Mouse (Mus musculus) embryonic facial prominence, embryonic 11.5 days (tissue): ENCODE data around the gene Ablim2. TPM values are rescaled to one million over a fixed set of nuclear protein-coding genes. Genes with fewer than 3 reads are reported as not detected.

Source experiments
- ATAC-seq: fragments of 200-750 bp; cut with Nextera tagmentation; replicated peaks from 2 replicates; pipeline ENCODE4 v1.8.0; 2017; ENCODE audit warnings: low read depth; ENCODE audit not compliant: insufficient number of reproducible peaks, low FRiP score, low TSS enrichment
- DNase-seq: peaks from one replicate; pipeline ENCODE4 v3.0.0-alpha.2; 2015; ENCODE audit warnings: low spot score
- H3K27ac ChIP-seq: fragments of 300-500 bp; sonication (generic); replicated peaks from 2 replicates; pipeline ENCODE4 v1.5.1; 2014; ENCODE audit warnings: mild to moderate bottlenecking, low read depth, low read length, control low read depth
- H3K27me3 ChIP-seq: fragments of 300-500 bp; sonication (generic); 2 replicates; pipeline ENCODE4 v1.6.1; 2014; ENCODE audit warnings: mild to moderate bottlenecking, low read length, moderate library complexity, mixed read lengths; ENCODE audit not compliant: control insufficient read depth, insufficient read depth
- H3K36me3 ChIP-seq: fragments of 300-500 bp; sonication (generic); replicated peaks from 2 replicates; pipeline ENCODE4 v1.6.1; 2014; ENCODE audit warnings: low read depth, mild to moderate bottlenecking, low read length, moderate library complexity, mixed read lengths; ENCODE audit not compliant: control insufficient read depth, insufficient read depth
- H3K4me1 ChIP-seq: fragments of 300-500 bp; sonication (generic); 2 replicates; pipeline ENCODE4 v1.6.1; 2014; ENCODE audit warnings: low read length, mixed read lengths; ENCODE audit not compliant: control insufficient read depth, insufficient read depth
- H3K4me2 ChIP-seq: fragments of 300-500 bp; sonication (generic); 2 replicates; pipeline ENCODE4 v1.6.1; 2014; ENCODE audit warnings: low read depth, mild to moderate bottlenecking, control low read depth, low read length, moderate library complexity
- H3K4me3 ChIP-seq: fragments of 300-500 bp; sonication (generic); 2 replicates; pipeline ENCODE4 v1.5.1; 2014; ENCODE audit warnings: low read depth, low read length, control low read depth
- H3K9ac ChIP-seq: fragments of 300-500 bp; sonication (generic); replicated peaks from 2 replicates; pipeline ENCODE4 v1.6.1; 2014; ENCODE audit warnings: mild to moderate bottlenecking, control low read depth, low read length
- H3K9me3 ChIP-seq: fragments of 300-500 bp; sonication (generic); replicated peaks from 2 replicates; pipeline ENCODE4 v1.6.1; 2016; ENCODE audit warnings: mild to moderate bottlenecking, low read length, inconsistent platforms, mixed read lengths; ENCODE audit not compliant: control insufficient read depth
- WGBS: fragments of 180-500 bp; shearing (Covaris S2); extraction: QIAGEN DNeasy Blood & Tissue Kit; methylation state at CpG from one replicate; pipeline ENCODE4 v1.1.7; 2014; 5-methylcytosine and 5-hydroxymethylcytosine counted together
- polyA plus RNA-seq: library from polyadenylated mRNA; unstranded; fragments of >200 nt; fragmentation: Nextera tagmentation; extraction: Ambion mirVana; gene quantifications from 2 replicates; pipeline ENCODE4 v1.2.1, GENCODE M21; 2014

Ablim2 gene
- polyA plus RNA-seq, 1 experiment from 2014 or later = 0.55 TPM

- H3K36me3 ChIP-seq = no peaks in the 10 kb centered on the region
- ATAC-seq (0 out of 2 replicates have a peak, but pooled peaks have one; percentile 41), DNase-seq (peak; percentile 40)
- no peak overlapping the region for H3K4me2 ChIP-seq
- no peaks in the 10 kb centered on the region for H3K4me1 ChIP-seq
- no peaks in the 10 kb centered on the region for H3K9me3 ChIP-seq
- no peaks in the 10 kb centered on the region for H3K27me3 ChIP-seq
- peak overlapping the region; percentile 34 for H3K9ac ChIP-seq
- peak overlapping the region; percentile 52; the same call in 1 of the 2 replicates for H3K27ac ChIP-seq
- peak overlapping the region; percentile 6; the same call in 1 of the 2 replicates for H3K4me3 ChIP-seq
- WGBS = 39% methylated on average over 11 of the region's 11 CpGs
Measured at GRCm38 (mm10) chr5:35728957-35729460, 28.7 kb upstream of the Ablim2 start.

GRCm38 (mm10) chr5:35729844-35730243 is 27.8 kb upstream of the Ablim2 start:
- no peak overlapping the region for H3K4me2 ChIP-seq
- no peak for ATAC-seq
- no peaks in the 10 kb centered on the region for H3K4me1 ChIP-seq
- no peak overlapping the region; the same call in 1 of the 2 replicates for H3K27ac ChIP-seq
- 90% methylated on average over 3 of the region's 3 CpGs for WGBS
- DNase-seq = peak; percentile 29
- H3K27me3 ChIP-seq = no peaks in the 10 kb centered on the region
- no peaks in the 10 kb centered on the region for H3K36me3 ChIP-seq
- no peak overlapping the region for H3K9ac ChIP-seq
- no peak overlapping the region for H3K4me3 ChIP-seq
- H3K9me3 ChIP-seq = no peaks in the 10 kb centered on the region

GRCm38 (mm10) chr5:35730552-35730951 is 27.1 kb upstream of the Ablim2 start:
- Histone ChIP-seq H3K9me3 (no peaks in the 10 kb centered on the region), H3K27ac (no peak overlapping the region), H3K4me1 (no peaks in the 10 kb centered on the region), H3K4me2 (no peak overlapping the region), H3K36me3 (no peaks in the 10 kb centered on the region), H3K9ac (no peak overlapping the region), H3K4me3 (no peak overlapping the region), H3K27me3 (no peaks in the 10 kb centered on the region)
- no peak for ATAC-seq
- 83% methylated on average over 1 of the region's 1 CpGs for WGBS
- DNase-seq = no peak

GRCm38 (mm10) chr5:35731006-35731405 is 26.7 kb upstream of the Ablim2 start:
- WGBS = 81% methylated on average over 4 of the region's 4 CpGs

GRCm38 (mm10) chr5:35733523-35733922 is 24.2 kb upstream of the Ablim2 start:
- H3K9ac ChIP-seq = no peak overlapping the region
- no peak overlapping the region for H3K4me2 ChIP-seq
- H3K4me3 ChIP-seq = no peak overlapping the region
- H3K27me3 ChIP-seq = no peaks in the 10 kb centered on the region
- ATAC-seq (no peak), DNase-seq (no peak)
- no peak overlapping the region for H3K27ac ChIP-seq
- no peaks in the 10 kb centered on the region for H3K36me3 ChIP-seq
- H3K4me1 ChIP-seq = no peaks in the 10 kb centered on the region
- WGBS = 83% methylated on average over 2 of the region's 2 CpGs
- no peaks in the 10 kb centered on the region for H3K9me3 ChIP-seq

More at GRCm38 (mm10) chr5:35731006-35731405, 26.7 kb upstream of the Ablim2 start:
- no peaks in the 10 kb centered on the region for H3K27me3 ChIP-seq
- ATAC-seq = no peak
- H3K4me3 ChIP-seq = no peak overlapping the region
- H3K9ac ChIP-seq = no peak overlapping the region
- no peak overlapping the region for H3K27ac ChIP-seq
- H3K4me1 ChIP-seq = no peaks in the 10 kb centered on the region
- no peak for DNase-seq
- no peaks in the 10 kb centered on the region for H3K36me3 ChIP-seq
- no peak overlapping the region for H3K4me2 ChIP-seq
- no peaks in the 10 kb centered on the region for H3K9me3 ChIP-seq

GRCm38 (mm10) chr5:35737231-35737901 is 20.3 kb upstream of the Ablim2 start:
- H3K4me2 ChIP-seq = no peak overlapping the region
- no peak overlapping the region for H3K4me3 ChIP-seq
- ATAC-seq = no peak
- peaks cover 5% of the 10 kb centered on the region; the same call in 1 of the 2 replicates for H3K27me3 ChIP-seq
- no peak for DNase-seq
- 84% methylated on average over 20 of the region's 20 CpGs for WGBS
- H3K4me1 ChIP-seq = no peaks in the 10 kb centered on the region
- no peak overlapping the region for H3K27ac ChIP-seq
- H3K36me3 ChIP-seq = no peaks in the 10 kb centered on the region
- no peak overlapping the region for H3K9ac ChIP-seq
- H3K9me3 ChIP-seq = no peaks in the 10 kb centered on the region

- WGBS = 70% methylated on average over 2 of the region's 2 CpGs
- Histone ChIP-seq H3K4me2 (no peak overlapping the region), H3K27me3 (peaks cover 5% of the 10 kb centered on the region; the same call in 1 of the 2 replicates), H3K9me3 (no peaks in the 10 kb centered on the region), H3K27ac (no peak overlapping the region), H3K4me3 (no peak overlapping the region), H3K4me1 (no peaks in the 10 kb centered on the region), H3K36me3 (no peaks in the 10 kb centered on the region), H3K9ac (no peak overlapping the region)
- no peak for DNase-seq
- ATAC-seq = no peak
Measured at GRCm38 (mm10) chr5:35739005-35739404, 18.7 kb upstream of the Ablim2 start.

- DNase-seq (no peak), ATAC-seq (no peak)
- Histone ChIP-seq H3K27me3 (peaks cover 5% of the 10 kb centered on the region; the same call in 1 of the 2 replicates), H3K27ac (no peak within 1 kb of the TSS), H3K4me3 (no peak within 1 kb of the TSS), H3K4me2 (no peak within 1 kb of the TSS), H3K9ac (no peak within 1 kb of the TSS), H3K4me1 (no peaks in the 10 kb centered on the region), H3K36me3 (no peaks in the 10 kb centered on the region), H3K9me3 (no peaks in the 10 kb centered on the region)
- 17% methylated on average over 9 of the region's 10 CpGs for WGBS
Measured at GRCm38 (mm10) chr5:35739536-35740278, 18.0 kb upstream of the Ablim2 start, which contains the start of gene Sh3tc1. Sh3tc1 (minus strand) TSS chr5:35739987.
